Mouse (Mus musculus): ENCODE results near the gene Fam207a.
A peak's percentile ranks its signal among the peaks of the same experiment; 100 is the strongest.

Fam207a gene

DNA sequence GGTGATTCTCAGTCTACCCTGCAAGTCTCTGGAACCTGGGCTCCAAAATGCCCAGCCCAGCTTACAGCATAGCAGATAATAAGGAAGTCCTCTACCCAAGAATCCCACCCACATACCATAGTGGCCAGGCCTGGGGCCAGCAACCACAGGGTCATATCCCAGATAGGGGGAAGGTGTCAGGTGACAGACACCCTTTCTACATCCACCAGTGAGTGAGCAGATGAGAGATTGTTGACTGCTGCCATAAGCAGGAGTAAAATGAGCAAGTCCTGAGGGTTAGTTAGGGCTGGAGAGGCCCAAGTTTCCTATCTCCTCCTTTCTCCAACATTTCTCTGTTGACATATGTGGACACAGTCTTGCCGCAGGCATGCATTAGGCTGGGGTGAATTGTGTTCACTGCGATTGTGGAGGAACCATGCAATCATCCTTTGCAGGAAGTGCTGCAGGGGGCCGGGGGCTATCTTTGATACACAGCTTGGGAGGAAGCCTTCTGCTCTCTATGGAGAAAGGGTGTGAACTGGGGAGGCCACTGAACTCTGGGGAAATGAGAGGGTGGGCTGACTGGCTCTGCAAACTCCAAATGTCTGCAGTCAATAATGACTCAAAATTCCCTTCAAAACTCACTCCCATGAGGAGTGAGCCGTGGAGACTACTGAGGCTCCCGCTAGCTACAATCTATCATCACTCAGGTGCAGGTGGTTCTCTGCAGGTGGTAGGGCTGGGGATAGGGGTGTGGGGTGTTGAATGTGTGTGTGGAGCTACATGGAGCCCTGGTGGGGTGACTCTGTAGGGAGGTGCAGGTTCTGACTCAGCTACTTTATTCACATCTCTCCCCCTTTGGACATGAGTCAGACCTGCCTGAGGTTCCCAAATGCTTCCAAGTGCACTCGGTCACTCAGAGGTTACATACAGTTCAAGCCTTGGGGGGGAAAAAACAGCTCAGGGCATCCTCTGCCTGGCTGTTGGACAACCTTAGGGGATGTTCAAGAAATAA, 15.7 kb upstream of the Fam207a start:
- DNase-seq = no peak

DNA sequence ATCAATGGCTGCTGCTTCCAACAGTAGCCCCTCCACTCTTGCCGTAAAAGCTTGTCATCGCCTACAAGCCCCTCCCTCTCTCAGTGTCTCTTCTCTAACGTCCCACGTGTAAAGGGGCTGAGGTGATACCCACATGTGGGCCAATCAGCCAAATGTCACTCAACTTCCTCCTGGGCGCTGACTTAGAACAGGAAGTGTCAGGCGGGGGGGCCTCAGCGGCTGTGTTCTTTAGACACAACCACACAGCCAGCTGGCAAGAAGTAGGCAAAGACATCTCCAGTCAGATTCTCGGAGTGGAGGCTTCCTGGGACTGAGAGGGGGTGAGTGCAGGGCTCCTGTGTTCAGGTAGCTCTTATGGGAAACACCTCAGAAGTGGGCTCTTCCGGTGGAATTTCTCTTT, 14.6 kb upstream of the Fam207a start, which contains the start of gene Itgb2:
Itgb2 (plus strand) TSS at position 113 of the 400 bp plus-strand sequence.
- DNase-seq = no peak

DNA sequence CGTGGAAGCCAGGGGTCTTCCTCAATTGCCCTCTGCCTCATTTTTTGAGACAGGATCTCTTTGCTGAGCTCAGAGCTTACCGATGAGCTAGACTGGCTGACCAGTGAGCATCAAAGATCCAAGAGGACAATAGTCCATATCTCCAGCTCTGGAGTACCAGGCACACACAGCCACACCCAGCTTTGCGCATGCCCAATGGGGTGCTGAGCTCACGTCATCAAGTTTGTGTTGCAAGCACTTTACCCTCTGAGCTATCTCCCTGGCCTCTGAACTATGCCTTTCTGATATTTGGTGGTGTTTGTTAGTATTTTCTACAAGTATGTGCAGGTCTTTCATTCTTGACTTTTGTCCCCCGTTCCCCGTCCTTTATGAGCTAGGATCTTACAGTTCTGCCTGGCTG, 13.0 kb upstream of the Fam207a start:
- no peak for DNase-seq

DNA sequence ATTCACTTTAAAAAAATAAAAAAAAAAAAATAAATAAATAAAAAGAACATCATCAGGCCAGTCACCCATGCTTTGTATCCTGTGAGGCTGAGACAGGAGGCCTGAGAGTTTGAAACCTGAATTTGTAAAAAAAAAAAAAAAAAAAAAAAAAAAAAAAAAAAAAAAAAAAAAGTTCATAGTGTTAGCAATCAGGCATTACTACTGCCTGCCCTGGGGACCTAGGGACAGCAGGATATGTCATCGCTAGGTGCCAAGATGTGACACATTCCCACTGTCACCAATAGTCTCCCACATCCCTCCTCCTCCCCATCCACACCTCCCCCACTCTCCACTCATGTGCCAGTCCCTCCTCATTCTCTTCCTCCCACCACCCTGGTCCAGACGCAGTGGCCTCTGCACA, 10.9 kb upstream of the Fam207a start:
- no peak for DNase-seq

DNA sequence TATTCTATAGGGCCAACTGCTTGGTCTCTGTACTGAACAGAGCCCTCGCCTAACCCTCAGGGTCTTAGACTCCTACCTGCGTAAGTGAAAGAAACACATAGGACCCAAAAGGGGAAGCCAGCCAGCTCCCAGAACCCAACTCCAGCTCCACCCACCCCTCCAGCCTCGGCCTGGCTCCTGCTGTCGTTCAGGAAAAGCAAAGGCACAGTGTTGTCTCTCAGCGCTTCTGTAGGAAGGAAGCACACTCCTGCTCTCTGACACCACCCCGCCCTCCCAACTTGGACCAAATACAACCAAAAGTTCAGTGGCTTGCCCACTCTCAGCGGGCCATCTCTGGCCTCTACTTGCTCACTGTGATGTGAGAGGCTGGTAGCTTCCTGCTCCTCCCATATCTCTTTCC, 7.7 kb upstream of the Fam207a start:
- DNase-seq = no peak

DNA sequence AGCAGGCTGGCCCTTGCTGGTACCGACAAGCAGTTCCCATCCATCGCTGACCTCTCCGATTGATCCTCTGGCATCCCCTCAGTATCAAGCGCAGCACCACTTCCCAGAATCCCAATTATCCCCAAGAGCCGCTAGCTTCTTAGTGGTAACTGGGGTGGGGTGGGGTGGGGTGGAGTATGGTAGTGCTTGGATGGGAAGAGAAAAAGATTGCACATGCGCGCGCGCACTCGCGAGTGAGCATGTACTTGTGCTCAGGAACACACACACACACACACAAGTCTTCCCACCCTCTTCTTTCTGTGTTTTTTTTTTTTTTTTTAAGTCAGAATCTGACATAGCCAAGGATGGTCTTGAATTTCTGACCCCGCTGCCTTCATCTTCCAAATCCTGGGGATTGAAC, 7.2 kb upstream of the Fam207a start:
- no peak for DNase-seq

DNA sequence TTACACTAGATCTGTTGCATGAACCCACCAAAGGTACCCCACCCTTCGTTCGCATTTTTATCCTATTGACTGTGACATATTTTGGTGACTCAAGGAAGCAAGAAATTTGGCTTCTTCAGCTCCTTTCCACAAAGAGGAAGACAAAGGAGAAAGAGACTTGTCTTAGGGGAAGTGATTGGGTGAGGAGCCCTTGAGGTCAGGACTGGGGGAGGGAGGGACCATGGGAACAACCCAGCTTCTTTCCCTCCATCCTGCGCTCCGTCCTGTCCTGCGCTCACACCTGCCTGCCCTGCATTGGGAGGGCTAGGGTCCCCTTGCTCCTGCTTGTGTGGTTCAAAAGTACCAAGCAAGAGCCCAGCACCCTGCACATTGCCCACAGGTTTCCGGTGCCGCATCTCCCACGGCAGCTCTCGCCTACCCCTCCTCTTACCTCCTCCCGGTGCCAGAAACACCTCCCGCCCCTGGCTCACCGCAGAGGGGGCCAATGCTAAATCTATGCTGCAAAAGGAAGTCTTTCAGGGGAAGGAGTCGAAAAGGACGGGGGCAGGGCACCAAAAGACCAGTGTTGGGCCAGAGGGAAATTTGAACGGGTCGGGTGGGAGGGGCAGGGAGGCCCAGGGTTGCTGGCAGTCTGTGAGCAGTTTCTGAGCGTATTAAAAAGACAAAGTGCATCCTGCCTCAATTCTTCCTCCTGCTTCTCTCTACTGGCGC, 6.6 kb upstream of the Fam207a start:
- peak in 1 of 2 experiments; percentile 15 for DNase-seq

DNA sequence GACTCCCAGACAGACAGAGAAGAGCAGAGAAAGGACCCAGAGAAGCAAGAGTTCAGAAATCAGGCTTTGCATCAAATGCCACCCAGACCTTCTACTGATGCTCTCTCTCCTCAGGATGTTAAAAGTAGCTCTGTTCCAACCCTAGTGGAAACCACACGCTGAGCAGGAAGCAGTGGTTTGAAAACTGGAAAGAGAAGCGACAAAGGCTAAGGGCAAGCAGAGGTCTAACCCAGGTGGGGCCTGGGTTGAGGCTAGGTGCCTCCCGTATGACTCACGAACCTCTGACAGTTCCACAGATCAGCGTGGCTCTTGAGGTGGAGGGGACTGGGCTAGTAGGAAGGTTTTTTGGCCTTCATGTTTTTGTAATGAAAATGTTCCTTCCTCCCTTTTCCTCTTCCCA, 4.9 kb upstream of the Fam207a start:
- DNase-seq = no peak

DNA sequence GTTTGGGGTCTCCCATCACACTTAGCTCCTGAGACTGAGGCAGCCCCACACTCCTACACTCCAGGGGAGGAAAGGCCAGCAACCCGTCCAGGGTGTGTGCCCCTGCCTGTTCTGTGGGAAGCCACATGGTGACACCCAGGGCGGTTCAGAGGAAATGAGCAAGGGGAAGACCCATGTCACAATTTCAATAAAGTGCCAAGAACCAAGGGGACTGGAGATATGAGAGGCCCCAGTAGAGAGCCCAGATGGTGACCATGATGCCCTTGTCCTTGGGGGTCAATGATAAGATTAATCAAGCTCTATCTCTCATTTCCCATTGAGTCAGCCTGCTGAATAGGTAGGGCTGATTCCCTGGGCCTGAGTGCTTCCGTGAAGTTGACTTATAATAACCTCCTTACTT, 3.6 kb upstream of the Fam207a start:
- DNase-seq = no peak

DNA sequence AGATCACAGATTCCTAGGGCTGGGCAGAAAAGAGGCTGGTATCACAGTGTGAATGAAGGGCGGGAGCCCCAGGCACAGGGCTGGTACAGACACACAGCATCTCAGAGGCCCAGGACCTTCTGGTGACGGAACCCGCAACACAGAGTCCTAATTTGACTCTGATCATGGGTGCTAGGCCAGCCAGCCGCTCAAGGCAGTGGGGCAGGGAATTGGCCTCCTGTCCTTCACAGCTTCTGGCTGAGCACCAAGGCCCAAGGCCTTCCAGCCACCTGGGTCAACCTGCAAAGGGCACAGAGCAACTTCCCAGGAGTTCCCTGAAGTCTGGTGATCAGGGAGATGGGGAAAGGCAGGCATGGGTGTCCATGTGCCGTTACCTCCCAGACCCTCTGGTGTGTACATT, 2.2 kb upstream of the Fam207a start:
- DNase-seq = no peak

DNA sequence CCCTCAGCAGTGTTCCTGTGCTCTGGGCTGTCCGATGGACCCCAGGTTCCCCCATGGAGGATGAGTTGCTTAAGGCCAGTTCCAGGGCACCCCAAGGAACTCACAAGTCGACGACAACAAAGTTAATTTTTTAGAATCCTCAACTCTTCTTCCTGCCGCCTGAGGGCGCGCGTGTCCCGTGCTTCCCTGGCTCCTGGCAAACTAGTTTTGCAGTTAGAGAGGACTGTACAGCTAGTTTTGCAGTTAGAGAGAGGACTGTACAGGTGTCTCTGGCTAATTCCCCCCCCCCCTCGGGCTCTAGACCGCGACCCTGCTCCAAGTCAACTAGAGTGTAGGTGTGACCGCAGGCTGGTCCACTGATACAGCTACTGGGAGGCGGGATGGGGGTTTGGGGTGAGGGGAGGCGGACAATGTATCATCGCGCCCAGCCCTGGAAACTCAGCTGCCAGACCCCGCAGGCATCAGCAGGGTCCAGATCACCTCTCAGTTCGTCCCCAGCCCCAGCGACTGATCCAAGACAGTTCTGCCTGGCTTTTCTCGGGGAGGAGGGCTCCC, 1.6 kb upstream of the Fam207a start:
- DNase-seq = peak; percentile 81 to 85

DNA sequence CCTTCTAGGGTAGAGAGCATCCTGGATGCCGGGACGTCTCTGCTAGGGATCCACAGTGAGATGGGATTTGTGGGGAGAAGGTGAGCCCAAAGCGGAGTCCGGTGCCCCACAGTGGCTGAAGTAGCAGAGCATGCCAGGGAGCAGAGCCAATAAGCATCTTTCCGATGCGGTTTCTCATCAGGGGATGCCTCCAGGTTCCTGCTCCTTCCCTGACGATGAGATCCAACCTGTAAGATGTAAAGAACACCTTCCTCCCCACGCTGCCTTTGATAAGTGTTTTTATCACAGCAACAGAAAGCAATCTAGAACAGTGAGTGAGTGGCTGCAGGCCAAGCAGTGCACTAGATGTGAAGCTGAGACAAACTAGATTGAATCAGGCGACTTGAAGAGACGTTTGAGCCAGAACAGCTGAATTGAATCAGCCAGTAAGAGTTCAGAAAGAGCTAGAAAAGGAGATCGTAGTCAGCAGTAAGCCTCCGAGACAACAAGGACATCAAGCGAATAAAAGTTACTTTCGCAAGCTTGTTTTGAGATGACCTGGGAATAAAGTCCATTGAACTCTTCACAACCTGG, 880 bp upstream of the Fam207a start:
- peak in 1 of 2 experiments; percentile 52 for DNase-seq

DNA sequence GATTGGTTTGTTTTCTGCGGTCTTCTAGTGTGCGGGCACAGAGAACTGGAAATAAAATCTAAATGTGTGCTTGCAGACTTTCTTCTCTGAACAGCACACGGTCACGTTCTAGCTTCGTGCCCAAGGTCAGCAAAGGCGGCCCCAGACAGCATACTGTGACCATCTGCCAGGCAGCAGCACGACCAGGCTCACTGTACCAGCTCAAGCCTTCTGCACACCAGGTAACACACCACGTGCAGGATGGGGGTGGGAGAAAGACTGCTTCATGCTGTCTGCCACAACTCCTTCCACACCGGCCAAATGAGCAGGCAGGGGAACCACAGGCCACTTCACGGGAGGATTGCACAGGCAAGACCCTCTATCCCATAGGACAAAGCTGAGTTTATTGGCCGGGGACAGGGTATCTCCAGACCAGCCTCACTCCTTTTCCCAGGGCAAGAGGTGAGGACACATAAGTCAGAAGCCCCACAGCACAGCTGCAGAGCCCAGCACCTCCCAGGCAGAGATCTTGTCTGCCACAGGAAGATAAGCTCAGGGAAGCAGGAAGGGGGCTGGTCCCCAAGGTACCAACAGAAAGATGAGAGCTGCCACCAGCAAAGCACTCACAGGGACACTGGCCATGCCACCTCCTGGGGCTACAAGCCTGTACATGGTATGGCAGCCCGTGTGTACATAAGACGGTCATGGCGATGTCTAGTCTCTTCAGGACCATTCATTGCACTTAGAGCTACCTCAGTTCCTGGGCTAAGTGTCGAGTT, 5.2 kb downstream of the Fam207a start:
- peak; percentile 86 to 88 for DNase-seq

DNA sequence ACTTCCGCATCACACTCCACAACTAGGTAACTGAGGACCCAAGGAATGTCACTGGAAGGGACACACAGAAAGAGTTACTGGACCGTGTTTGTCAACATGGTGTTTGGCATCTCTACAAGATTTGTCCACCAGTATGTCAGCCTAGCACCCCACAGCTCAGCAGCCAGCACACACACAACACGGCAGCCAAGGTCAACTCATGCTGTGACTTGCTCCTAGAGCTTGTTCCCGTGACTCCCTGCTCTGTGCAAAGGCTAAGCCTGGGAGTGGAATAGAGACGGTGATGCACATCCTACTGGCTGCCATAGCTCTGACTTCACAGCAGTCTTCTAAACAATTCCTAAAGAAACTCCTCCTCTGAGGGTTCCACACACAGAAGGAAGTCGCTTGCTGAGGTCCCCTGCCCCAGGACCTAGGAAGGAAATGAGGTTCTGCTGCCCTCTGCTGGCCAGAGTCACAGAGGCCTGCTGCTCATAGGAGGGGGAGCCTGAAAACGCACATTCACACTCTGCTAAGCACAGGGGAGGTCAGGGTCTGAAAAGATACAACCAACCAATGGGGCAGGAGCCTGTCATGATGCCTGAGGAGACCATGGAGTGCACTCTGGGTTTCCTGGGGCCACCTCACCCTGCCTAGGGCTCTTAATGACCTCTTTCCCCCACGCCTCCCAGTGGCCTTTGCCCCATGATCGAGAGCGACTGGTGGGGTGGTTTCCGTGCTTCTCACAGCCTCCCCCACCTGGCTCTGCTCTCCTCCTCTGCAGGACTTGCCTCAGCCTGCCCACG, 6.0 kb downstream of the Fam207a start:
- DNase-seq = peak; percentile 96 to 97

DNA sequence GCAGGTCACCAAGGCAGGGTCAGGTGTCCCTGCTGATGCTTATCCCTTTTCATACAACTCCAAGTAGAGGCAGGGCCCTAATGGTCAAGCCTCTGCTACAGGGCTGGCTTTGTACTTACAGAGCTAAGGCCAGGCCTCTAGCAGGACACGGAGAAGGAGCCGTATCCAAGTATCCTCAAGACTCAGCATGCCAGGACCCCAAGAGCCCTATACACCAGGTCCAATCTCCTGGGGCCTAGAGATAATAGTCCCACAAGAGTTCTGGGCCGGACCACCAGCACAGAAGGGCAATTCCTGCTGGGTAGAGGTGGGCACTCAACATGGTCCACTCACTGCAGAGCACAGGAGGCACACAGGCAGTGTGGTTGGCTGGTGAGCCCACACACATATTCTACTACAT, 6.8 kb downstream of the Fam207a start:
- DNase-seq = no peak

DNA sequence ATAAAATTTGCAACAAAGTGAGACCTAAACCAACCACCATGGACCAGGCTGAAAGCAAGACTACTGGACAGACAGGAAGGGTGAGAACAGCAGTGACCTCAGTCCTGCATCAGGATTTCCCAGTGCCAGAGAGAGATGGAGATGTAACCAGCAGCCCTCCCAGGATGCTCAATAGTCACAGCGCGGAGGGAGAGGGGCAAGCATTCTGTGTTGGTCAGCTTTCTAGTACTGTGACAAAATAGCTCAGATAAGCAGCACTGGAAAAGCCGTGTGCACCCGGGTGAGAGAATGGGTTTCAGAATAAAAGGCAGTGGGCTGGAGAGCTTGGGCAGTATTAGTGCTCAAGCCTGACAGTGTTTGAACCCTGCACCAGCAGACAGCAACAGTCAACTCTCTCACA, 7.8 kb downstream of the Fam207a start:
- DNase-seq = no peak

DNA sequence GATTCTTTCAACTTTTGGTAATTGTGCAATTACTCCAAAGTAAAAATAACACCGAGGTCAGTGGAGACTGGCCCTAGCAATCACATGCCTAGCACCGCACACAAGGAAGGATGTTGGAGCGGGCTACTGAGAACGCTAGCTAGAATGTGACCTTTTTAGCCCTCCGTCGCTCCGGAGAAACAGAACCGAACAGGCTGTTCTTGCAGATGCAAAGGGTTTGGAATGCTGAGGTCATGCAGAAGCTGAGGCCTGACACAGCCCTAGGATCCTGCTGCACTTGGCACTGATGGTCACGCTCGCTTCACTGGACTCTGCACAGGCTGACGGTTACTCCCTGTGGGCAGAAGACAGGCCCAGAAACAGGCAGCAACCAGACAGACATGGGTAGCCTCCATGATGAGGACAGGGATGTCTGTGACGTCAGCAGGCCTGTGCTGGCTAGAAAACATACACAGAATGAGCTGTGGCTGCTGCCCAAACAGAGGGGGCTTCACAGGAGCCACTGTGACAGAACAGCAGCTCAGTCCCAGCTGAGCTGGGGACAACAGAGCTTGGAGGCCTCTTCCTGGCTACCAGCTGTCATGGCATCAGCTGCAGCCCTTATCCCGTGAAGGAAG, 8.5 kb downstream of the Fam207a start:
- DNase-seq = peak; percentile 54 to 59

DNA sequence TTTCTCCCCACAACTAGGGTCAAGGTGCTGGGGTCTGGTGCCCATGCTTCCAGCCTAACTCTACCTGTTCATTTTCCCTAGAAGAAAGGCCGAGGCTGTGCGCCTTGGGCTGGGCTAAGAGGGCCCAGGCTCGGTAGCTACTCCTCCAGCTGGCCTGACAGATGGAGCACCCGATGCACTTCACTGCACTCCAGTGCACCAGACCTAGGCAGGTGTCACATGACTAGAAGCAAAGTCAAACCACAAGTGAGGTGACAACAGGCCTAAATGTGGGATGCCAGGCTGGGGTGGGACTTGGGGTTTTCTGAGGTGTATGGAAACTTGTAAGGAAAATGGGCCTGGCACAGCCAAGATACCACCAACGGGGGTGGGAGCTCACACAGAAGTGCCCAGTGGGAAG, 9.1 kb downstream of the Fam207a start:
- peak; percentile 85 to 88 for DNase-seq

DNA sequence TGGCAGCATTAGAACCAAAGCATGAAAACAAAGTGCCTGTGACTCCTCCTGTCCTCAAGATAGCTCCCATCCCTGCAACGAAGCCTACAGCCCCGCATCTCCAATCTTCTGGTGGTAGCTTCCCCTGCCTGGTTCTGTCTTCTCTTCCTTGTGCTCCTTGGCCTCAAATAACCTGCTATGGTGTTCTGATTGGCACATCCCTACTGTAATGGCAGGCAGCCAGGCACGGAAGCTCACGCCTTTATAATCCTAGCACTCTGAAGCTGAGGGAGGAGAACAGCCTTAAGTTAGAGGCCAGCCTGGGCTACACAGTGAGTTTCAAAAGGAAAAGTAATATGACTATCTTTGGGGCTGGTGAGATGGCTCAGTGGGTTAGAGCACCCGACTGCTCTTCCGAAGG, 11.4 kb downstream of the Fam207a start:
- DNase-seq = peak; percentile 63 to 73

DNA sequence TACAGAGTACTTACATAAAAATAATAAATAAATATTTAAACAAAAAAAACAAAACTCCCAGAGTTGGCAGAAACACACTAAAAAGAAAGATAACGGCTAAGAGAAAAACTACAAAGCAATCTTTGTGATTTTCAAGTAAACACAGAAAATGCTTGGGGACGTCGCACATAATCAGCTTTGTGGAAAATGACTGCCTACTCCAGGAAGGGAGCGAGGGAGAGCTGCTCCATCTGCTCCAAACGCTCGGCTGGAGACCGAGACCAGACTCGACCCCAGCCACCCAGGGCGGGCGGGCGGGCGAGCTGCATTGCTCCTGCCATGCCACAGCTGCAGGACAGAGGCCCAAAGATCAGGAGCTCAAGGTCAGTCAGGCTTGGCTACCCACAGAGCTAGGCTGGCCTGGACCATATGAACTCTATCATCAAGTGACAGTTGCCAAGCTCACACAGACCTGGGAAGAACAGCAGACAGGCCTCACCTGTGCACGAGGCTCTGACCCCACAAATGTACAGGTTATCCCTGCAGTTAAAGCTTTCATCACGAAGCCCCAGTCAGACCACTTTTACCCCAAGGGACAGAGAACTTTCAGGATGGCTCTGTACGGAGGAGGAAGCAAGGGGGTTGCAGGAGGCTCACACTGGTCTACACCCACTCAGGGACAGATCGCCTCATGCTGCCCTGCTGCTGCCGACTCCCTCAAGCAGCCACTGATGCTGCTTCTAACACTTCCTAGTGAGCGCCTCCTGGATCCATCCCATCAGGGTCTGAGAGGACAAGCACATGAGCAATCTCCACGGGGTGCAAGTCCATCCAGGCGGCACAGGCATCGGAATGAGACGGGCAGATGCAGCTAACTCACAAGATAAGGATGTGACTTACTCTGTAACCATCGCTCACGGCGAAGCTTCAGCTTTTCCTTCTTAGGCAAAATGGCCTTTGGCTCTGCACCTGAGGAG, 12.3 kb downstream of the Fam207a start:
- DNase-seq = peak; percentile 61 to 66

Measured in cerebellum, postnatal 25 days (tissue).